Mouse (Mus musculus) embryonic stem cell, embryonic (primary cell): ENCODE data around the gene Slc17a5.

Experiments used
- CTCF ChIA-PET, 4 experiments: fragments of 300-600 bp in 2 of 4; fragments of 350-600 bp in 2 of 4; sonication (Branson Sonifier 250); formaldehyde crosslinking; loops; one replicate each; lab custom pipeline; 2022; ENCODE audit warnings: inconsistent platforms in 2 of 4; lab: Charles Lee
- POLR2A ChIA-PET, 4 experiments: fragments of 300-600 bp in 2 of 4; fragments of 350-600 bp in 2 of 4; sonication (Branson Sonifier 250); formaldehyde crosslinking; loops; one replicate each; lab custom pipeline; 2022; ENCODE audit warnings: antibody characterized with exemption in 4 of 4, inconsistent platforms in 1 of 4; lab: Charles Lee

Gene Slc17a5

GRCm38 (mm10) chr9:78587914-78588313, at the start of gene Slc17a5:
Gene Slc17a5, minus strand, starts transcription at chr9:78588041.
- ChIA-PET CTCF (interaction anchor here in 2 of 4 experiments (0.6 to 1.5 kb wide), 4 partner anchors 13 to 58 kb away, joined by 3 to 9 read pairs (median 4); no protein-coding TSS in a partner anchor), POLR2A (interaction anchor here (0.5 to 4.2 kb wide), 28 partner anchors 8 to 1968 kb away, joined by 3 to 21 read pairs (median 3); no protein-coding TSS in a partner anchor)

GRCm38 (mm10) chr9:78633976-78634375, 46.1 kb upstream of the Slc17a5 start:
- POLR2A ChIA-PET, result interaction anchor here in 2 of 4 experiments (0.6 to 0.7 kb wide), 3 partner anchors 26 to 420 kb away, joined by 3 to 4 read pairs (median 3); no protein-coding TSS in a partner anchor
- CTCF ChIA-PET, result interaction anchor here in 2 of 4 experiments (0.6 to 0.7 kb wide), 2 partner anchors 10 to 256 kb away, joined by 3 to 4 read pairs; no protein-coding TSS in a partner anchor

GRCm38 (mm10) chr9:78631755-78632434, 44.1 kb upstream of the Slc17a5 start:
- ChIA-PET CTCF (no interaction called here), POLR2A (interaction anchor here in 1 of 4 experiments (0.7 kb wide), 1 partner anchor 123 kb away, joined by 3 read pairs; no protein-coding TSS in a partner anchor)

- CTCF ChIA-PET, result interaction anchor here in 1 of 4 experiments (0.8 to 1.2 kb wide), 6 partner anchors 16 to 148 kb away, joined by 3 to 6 read pairs (median 3); partner anchors contain the start of gene Slc17a5
- POLR2A ChIA-PET, result interaction anchor here in 1 of 4 experiments (0.7 kb wide), 1 partner anchor 25 kb away, joined by 3 read pairs; no protein-coding TSS in a partner anchor
These were observed 42.1 kb upstream of the Slc17a5 start for GRCm38 (mm10) chr9:78629991-78630390.

GRCm38 (mm10) chr9:78623301-78623747, 35.5 kb upstream of the Slc17a5 start:
- CTCF ChIA-PET, result interaction anchor here in 1 of 4 experiments (1.2 kb wide), 1 partner anchor 22 kb away, joined by 7 read pairs; no protein-coding TSS in a partner anchor
- POLR2A ChIA-PET, result interaction anchor here in 2 of 4 experiments (0.6 to 1.8 kb wide), 3 partner anchors 8 to 38 kb away, joined by 3 to 4 read pairs (median 4); partner anchors contain the start of gene Cd109 (in 1 of the 2)

- POLR2A ChIA-PET, result no interaction called here
- CTCF ChIA-PET, result no interaction called here
These were observed 31.4 kb upstream of the Slc17a5 start for GRCm38 (mm10) chr9:78619285-78619684.

GRCm38 (mm10) chr9:78615401-78616021, 27.7 kb upstream of the Slc17a5 start, which contains the start of gene Cd109:
Gene Cd109, plus strand, starts transcription at chr9:78615546.
- CTCF ChIA-PET, result interaction anchor here in 2 of 4 experiments (0.6 to 0.7 kb wide), 2 partner anchors 14 to 15 kb away, joined by 3 to 7 read pairs; no protein-coding TSS in a partner anchor
- POLR2A ChIA-PET, result interaction anchor here in 1 of 4 experiments (0.6 to 1.0 kb wide), 3 partner anchors 8 to 262 kb away, joined by 3 read pairs; no protein-coding TSS in a partner anchor

GRCm38 (mm10) chr9:78614201-78614600, 26.4 kb upstream of the Slc17a5 start:
- ChIA-PET POLR2A (no interaction called here), CTCF (no interaction called here)

- ChIA-PET CTCF (interaction anchor here in 2 of 4 experiments (0.5 to 2.5 kb wide), 13 partner anchors 9 to 1097 kb away, joined by 3 to 9 read pairs (median 4); partner anchors contain the start of genes Cd109 (in 1 of the 2) and Slc17a5 (in 1 of the 2)), POLR2A (interaction anchor here in 1 of 4 experiments (0.9 kb wide), 1 partner anchor 13 kb away, joined by 3 read pairs; the partner anchor contains the start of gene Slc17a5)
These were observed 13.3 kb upstream of the Slc17a5 start for GRCm38 (mm10) chr9:78601046-78601730.

GRCm38 (mm10) chr9:78599927-78600326, 12.1 kb upstream of the Slc17a5 start:
- ChIA-PET CTCF (interaction anchor here in 2 of 4 experiments (0.6 to 2.5 kb wide), 3 partner anchors 12 to 41 kb away, joined by 3 to 9 read pairs (median 7); partner anchors contain the start of genes Cd109 (in 1 of the 2) and Slc17a5 (in 1 of the 2)), POLR2A (interaction anchor here in 1 of 4 experiments (0.7 kb wide), 1 partner anchor 1055 kb away, joined by 3 read pairs; no protein-coding TSS in a partner anchor)

GRCm38 (mm10) chr9:78596834-78597233, 9.0 kb upstream of the Slc17a5 start:
- ChIA-PET POLR2A (no interaction called here), CTCF (no interaction called here)

GRCm38 (mm10) chr9:78595769-78596555, 8.1 kb upstream of the Slc17a5 start:
- ChIA-PET CTCF (interaction anchor here in 2 of 4 experiments (0.6 to 1.4 kb wide), 2 partner anchors 48 to 169 kb away, joined by 4 read pairs; no protein-coding TSS in a partner anchor), POLR2A (interaction anchor here in 2 of 4 experiments (0.6 to 0.8 kb wide), 2 partner anchors 8 to 69 kb away, joined by 3 read pairs; no protein-coding TSS in a partner anchor)

- CTCF ChIA-PET, result interaction anchor here in 2 of 4 experiments (0.6 to 1.4 kb wide), 2 partner anchors 47 to 168 kb away, joined by 4 read pairs; no protein-coding TSS in a partner anchor
- POLR2A ChIA-PET, result no interaction called here
These were observed 7.4 kb upstream of the Slc17a5 start for GRCm38 (mm10) chr9:78595257-78595656.

GRCm38 (mm10) chr9:78590471-78590870, 2.6 kb upstream of the Slc17a5 start:
- ChIA-PET CTCF (no interaction called here), POLR2A (no interaction called here)

GRCm38 (mm10) chr9:78588411-78589033, 681 bp upstream of the Slc17a5 start:
- ChIA-PET POLR2A (interaction anchor here in 3 of 4 experiments (0.5 to 4.2 kb wide), 20 partner anchors 8 to 1967 kb away, joined by 3 to 21 read pairs (median 4); no protein-coding TSS in a partner anchor), CTCF (interaction anchor here in 2 of 4 experiments (0.7 to 1.5 kb wide), 4 partner anchors 12 to 788 kb away, joined by 3 to 9 read pairs (median 4); no protein-coding TSS in a partner anchor)
